Mouse (Mus musculus) CH12.LX (cell line): ENCODE measurements at regions not wholly inside any gene's neighbourhood (a gene's known extent, or its start where the extent isn't known, plus 50 kb on each side); places are given as distances from the start of the nearest gene placed in this dataset.

Experiments
- DNase-seq: peaks from one replicate; pipeline ENCODE4 v3.0.0-alpha.2; 2013; ENCODE audit errors: extremely low read depth
- H3K27ac ChIP-seq: 2 replicates; pipeline ENCODE4 v1.5.1; 2012; ENCODE audit warnings: low read depth, mild to moderate bottlenecking, control low read depth, moderate library complexity; ENCODE audit not compliant: insufficient read depth
- H3K27me3 ChIP-seq: replicated peaks from 2 replicates; pipeline ENCODE3; 2012; ENCODE audit warnings: inconsistent platforms
- H3K36me3 ChIP-seq, 2 experiments: replicated peaks in 1 of 2; 2 replicates each; pipeline versions ENCODE3 to v1.6.1; 2012; ENCODE audit warnings: inconsistent platforms in 1 of 2, low read length in 1 of 2, mild to moderate bottlenecking in 1 of 2, mixed read lengths in 1 of 2, moderate library complexity in 1 of 2; ENCODE audit not compliant: control insufficient read depth in 1 of 2, insufficient read depth in 1 of 2
- H3K4me1 ChIP-seq, 2 experiments: 2 replicates each; pipeline ENCODE4 v1.6.1; 2012; ENCODE audit warnings: inconsistent platforms in 1 of 2, moderate library complexity in 1 of 2; ENCODE audit not compliant: insufficient read depth in 2 of 2, control insufficient read depth in 1 of 2
- H3K4me2 ChIP-seq: 2 replicates; pipeline ENCODE4 v1.6.1; 2012; ENCODE audit warnings: low read depth, mild to moderate bottlenecking, control low read depth; ENCODE audit not compliant: poor library complexity, insufficient read depth, severe bottlenecking
- H3K4me3 ChIP-seq, 3 experiments: fragments of 150-350 bp in 1 of 3; sonication (generic) in 1 of 3; replicated peaks in 1 of 3; 2 replicates each; pipeline versions ENCODE3 to v1.5.1; 2011 to 2012; ENCODE audit warnings: low read depth in 2 of 3, low read length in 2 of 3, mild to moderate bottlenecking in 2 of 3, moderate library complexity in 2 of 3, control low read depth in 1 of 3, improper control_type of control experiment in 1 of 3, inconsistent platforms in 1 of 3, mixed read lengths in 1 of 3; ENCODE audit not compliant: poor library complexity in 1 of 3
- H3K79me2 ChIP-seq: replicated peaks from 2 replicates; pipeline ENCODE4 v1.6.1; 2012; ENCODE audit warnings: mild to moderate bottlenecking, moderate library complexity; ENCODE audit not compliant: control insufficient read depth, poor library complexity, insufficient read depth, severe bottlenecking; ENCODE audit errors: extremely low read depth
- H3K9ac ChIP-seq: 2 replicates; pipeline ENCODE4 v1.6.1; 2012; ENCODE audit warnings: low read depth, mild to moderate bottlenecking, control low read depth, moderate library complexity; ENCODE audit not compliant: insufficient read depth
- H3K9me3 ChIP-seq: replicated peaks from 2 replicates; pipeline ENCODE3; 2012; ENCODE audit warnings: low read length, inconsistent platforms, mixed read lengths
- BHLHE40 ChIP-seq: IDR thresholded peaks from 2 replicates; pipeline ENCODE4 v1.6.1; 2011; ENCODE audit warnings: mild to moderate bottlenecking, low read depth, low read length, improper control_type of control experiment
- CHD1 ChIP-seq: IDR thresholded peaks from 2 replicates; pipeline ENCODE4 v1.6.1; 2012; ENCODE audit warnings: low read depth, low read length, improper control_type of control experiment, inconsistent platforms
- CHD2 ChIP-seq: IDR thresholded peaks from 2 replicates; pipeline ENCODE4 v1.6.1; 2011; ENCODE audit warnings: low read length, improper control_type of control experiment
- E2F4 ChIP-seq: IDR thresholded peaks from 2 replicates; pipeline ENCODE4 v1.6.1; 2011; ENCODE audit warnings: low read depth, low read length, improper control_type of control experiment; ENCODE audit not compliant: insufficient replicate concordance
- ELF1 ChIP-seq: IDR thresholded peaks from 2 replicates; pipeline ENCODE4 v1.6.1; 2014; ENCODE audit warnings: low read depth, mild to moderate bottlenecking, inconsistent platforms, low read length, improper control_type of control experiment
- ETS1 ChIP-seq: conservative IDR thresholded peaks from 2 replicates; pipeline ENCODE4 v1.6.1; 2012; ENCODE audit warnings: low read depth, mild to moderate bottlenecking, inconsistent platforms, low read length, improper control_type of control experiment, moderate library complexity
- GABPA ChIP-seq: IDR thresholded peaks from 2 replicates; pipeline ENCODE4 v1.6.1; 2012; ENCODE audit warnings: low read depth, low read length, improper control_type of control experiment, inconsistent platforms; ENCODE audit not compliant: insufficient replicate concordance
- KAT2A ChIP-seq: IDR thresholded peaks from 2 replicates; pipeline ENCODE4 v1.6.1; 2012; ENCODE audit warnings: low read length, improper control_type of control experiment, inconsistent platforms; ENCODE audit not compliant: insufficient replicate concordance
- MAFK ChIP-seq: IDR thresholded peaks from 2 replicates; pipeline ENCODE4 v1.6.1; 2011; ENCODE audit warnings: low read length, improper control_type of control experiment; ENCODE audit not compliant: insufficient replicate concordance
- MAX ChIP-seq: IDR thresholded peaks from 2 replicates; pipeline ENCODE4 v1.6.1; 2011; ENCODE audit warnings: low read length, improper control_type of control experiment
- MAZ ChIP-seq: IDR thresholded peaks from 2 replicates; pipeline ENCODE4 v1.6.1; 2012; ENCODE audit warnings: low read depth, mild to moderate bottlenecking, inconsistent platforms, low read length, improper control_type of control experiment, moderate library complexity
- MEF2A ChIP-seq: IDR thresholded peaks from 2 replicates; pipeline ENCODE4 v1.6.1; 2014; ENCODE audit warnings: low read depth, mild to moderate bottlenecking, inconsistent platforms, low read length, improper control_type of control experiment, borderline replicate concordance
- MYC ChIP-seq: IDR thresholded peaks from 2 replicates; pipeline ENCODE4 v1.6.1; 2011; ENCODE audit warnings: low read depth, mild to moderate bottlenecking, improper control_type of control experiment, low read length
- POLR2AphosphoS2 ChIP-seq: IDR thresholded peaks from 2 replicates; pipeline ENCODE4 v1.6.1; 2011; ENCODE audit warnings: low read depth, low read length, improper control_type of control experiment
- SMC3 ChIP-seq: IDR thresholded peaks from 2 replicates; pipeline ENCODE4 v1.6.1; 2011; ENCODE audit warnings: low read depth, low read length, improper control_type of control experiment
- TBP ChIP-seq: conservative IDR thresholded peaks from 2 replicates; pipeline ENCODE4 v1.6.1; 2011; ENCODE audit warnings: low read depth, low read length, improper control_type of control experiment
- ZC3H11A ChIP-seq: IDR thresholded peaks from 2 replicates; pipeline ENCODE4 v1.6.1; 2012; ENCODE audit warnings: low read depth, mild to moderate bottlenecking, inconsistent platforms, low read length, improper control_type of control experiment
- ZNF384 ChIP-seq: IDR thresholded peaks from 2 replicates; pipeline ENCODE4 v1.6.1; 2012; ENCODE audit warnings: low read depth, low read length, improper control_type of control experiment, inconsistent platforms
- dilution Hi-C: fragments of 300-500 bp; cut with MboI; formaldehyde crosslinking; loops from 2 replicates; pipeline ENCODE4 v1.14.3; 2020; ENCODE audit warnings: low sequenced_read_pairs; ENCODE audit not compliant: extremely low pct_unique_long_range_greater_than_20kb, extremely low pct_ligation_motif_present
- in situ Hi-C: fragments of 300-500 bp; cut with MboI; formaldehyde crosslinking; loops from 3 replicates; pipeline ENCODE4 v1.14.3; 2019; ENCODE audit warnings: low sequenced_read_pairs, low pct_ligation_motif_present, low pct_unique_long_range_greater_than_20kb, mixed read lengths

DNA sequence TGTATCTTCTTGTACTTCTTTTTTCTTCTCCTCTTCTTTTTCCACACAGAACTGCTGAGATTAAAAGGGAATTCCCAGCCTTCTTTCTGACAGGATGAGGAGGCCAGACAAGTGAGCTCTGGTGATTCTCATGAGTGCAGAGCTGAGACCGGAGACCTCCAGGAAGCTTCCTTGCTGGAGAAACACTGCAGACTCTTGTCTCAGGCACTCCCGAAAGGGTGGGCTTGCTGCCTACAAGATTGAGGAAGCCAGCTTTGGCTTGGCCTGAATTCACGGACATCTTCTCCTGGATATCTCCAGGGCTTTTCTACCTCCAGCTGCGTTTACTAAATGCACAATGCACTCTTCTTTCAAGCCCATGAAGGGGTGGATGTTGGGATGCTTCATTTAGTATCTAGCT is 226.0 kb downstream of the Csl start:
- dilution Hi-C loops: no loop called here
- TF ChIP-seq TBP (no peak), CHD2 (no peak), MYC (no peak), MEF2A (no peak), MAX (no peak), POLR2AphosphoS2 (no peak)
- DNase-seq: no peak
- H3K4me3 ChIP-seq: no peak overlapping the region
- H3K4me2 ChIP-seq: no peak overlapping the region
- H3K4me1 ChIP-seq: no peaks in the 10 kb centered on the region
- no peaks in the 10 kb centered on the region for H3K36me3 ChIP-seq
- H3K27ac ChIP-seq: no peak overlapping the region
- no peak overlapping the region for H3K9ac ChIP-seq
- no peaks in the 10 kb centered on the region for H3K27me3 ChIP-seq
- H3K79me2 ChIP-seq: no peaks in the 10 kb centered on the region
- in situ Hi-C loops: no loop called here
- H3K9me3 ChIP-seq: no peaks in the 10 kb centered on the region

DNA sequence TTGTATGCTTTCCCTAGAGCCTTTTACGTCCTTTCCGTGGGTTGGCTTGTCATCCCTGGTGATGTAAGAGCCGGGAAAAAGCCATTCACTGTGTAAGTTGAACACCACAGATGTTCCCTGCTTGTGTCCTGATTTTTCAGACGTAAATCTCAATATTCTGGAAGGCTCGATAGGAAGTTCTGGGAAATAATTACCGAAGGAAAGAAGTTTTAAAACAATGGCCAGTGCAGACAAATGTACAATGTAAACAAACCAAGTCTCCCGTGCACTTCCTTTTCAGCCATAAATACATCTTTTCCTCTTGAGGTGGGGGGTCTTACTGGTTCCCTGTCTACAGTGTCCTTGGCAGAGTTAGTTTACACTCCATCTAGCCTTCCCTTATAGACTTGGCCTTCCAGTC is 225.2 kb downstream of the Csl start:
- no peak overlapping the region for H3K9ac ChIP-seq
- H3K79me2 ChIP-seq: no peaks in the 10 kb centered on the region
- DNase-seq: no peak
- H3K27ac ChIP-seq: no peak overlapping the region
- no peak for TF ChIP-seq MAZ
- TF ChIP-seq ZNF384: no peak
- TF ChIP-seq E2F4: no peak
- TF ChIP-seq BHLHE40: no peak
- TF ChIP-seq ZC3H11A: no peak
- no peak for TF ChIP-seq TBP
- TF ChIP-seq CHD1: no peak
- no peak for TF ChIP-seq POLR2AphosphoS2
- TF ChIP-seq MAFK: no peak
- no peak for TF ChIP-seq GABPA
- no peak for TF ChIP-seq KAT2A
- no peak for TF ChIP-seq ELF1
- no peak for TF ChIP-seq SMC3
- TF ChIP-seq MYC: no peak
- no peak for TF ChIP-seq ETS1
- no peak overlapping the region for H3K4me3 ChIP-seq
- H3K4me2 ChIP-seq: no peak overlapping the region
- in situ Hi-C loops: no loop called here
- dilution Hi-C loops: no loop called here
- no peaks in the 10 kb centered on the region for H3K9me3 ChIP-seq
- H3K36me3 ChIP-seq: no peaks in the 10 kb centered on the region
- no peaks in the 10 kb centered on the region for H3K4me1 ChIP-seq
- no peaks in the 10 kb centered on the region for H3K27me3 ChIP-seq
